Mouse (Mus musculus) stomach, postnatal 0 days (tissue): ENCODE measurements around the gene Lpar3.

Experiments used
- CTCF ChIP-seq: IDR thresholded peaks from 2 replicates; pipeline ENCODE4 v1.5.1; 2016; ENCODE audit warnings: antibody characterized with exemption, low read depth, mild to moderate bottlenecking, moderate library complexity
- EP300 ChIP-seq: optimal IDR thresholded peaks from 2 replicates; pipeline ENCODE3; 2016; ENCODE audit warnings: antibody characterized with exemption

- TF ChIP-seq CTCF (no peak), EP300 (no peak)
Measured at GRCm38 (mm10) chr3:146186033-146186432, 34.7 kb upstream of the Lpar3 start.
